Mouse (Mus musculus): ENCODE measurements at regions not wholly inside any gene's neighbourhood (a gene's known extent, or its start where the extent isn't known, plus 50 kb on each side); places are given as distances from the start of the nearest gene placed in this dataset.
"Not testable (repeated sequence)": the region's sequence is repeated elsewhere in the genome, so short reads cannot be mapped to it uniquely, and the experiment has no call there.

- no peak for ATAC-seq (replicated peaks; ENCODE audit: low FRiP score, poor library complexity, severe bottlenecking)
Measured at GRCm38 (mm10) chr10:96238850-96239249, 102.4 kb downstream of the Gm5426 start.

DNA sequence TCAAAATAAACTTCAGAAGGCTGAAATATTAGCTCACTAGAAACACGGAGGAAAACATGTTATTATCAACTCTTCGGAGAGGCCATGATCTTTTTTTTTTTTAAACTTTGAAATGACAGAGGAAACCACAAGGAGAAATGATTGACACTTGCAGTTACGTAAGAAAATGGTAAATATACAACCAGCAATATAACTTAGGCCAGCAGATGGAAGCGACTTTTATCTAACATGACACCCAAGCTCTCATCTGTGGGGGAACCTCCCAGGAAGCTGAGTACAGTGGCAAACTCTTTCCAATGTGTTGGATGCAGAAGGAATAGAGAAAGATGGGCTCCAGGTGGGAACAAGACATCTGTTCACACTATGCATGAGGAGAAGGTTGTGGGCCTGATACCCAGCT lies 104.2 kb downstream of the Gm5426 start:
- no peak for ATAC-seq (replicated peaks; ENCODE audit: low FRiP score, poor library complexity, severe bottlenecking)

GRCm38 (mm10) chr10:96253671-96254070 lies 117.3 kb downstream of the Gm5426 start:
- ATAC-seq (replicated peaks; ENCODE audit: low FRiP score, poor library complexity, severe bottlenecking), result no peak

DNA sequence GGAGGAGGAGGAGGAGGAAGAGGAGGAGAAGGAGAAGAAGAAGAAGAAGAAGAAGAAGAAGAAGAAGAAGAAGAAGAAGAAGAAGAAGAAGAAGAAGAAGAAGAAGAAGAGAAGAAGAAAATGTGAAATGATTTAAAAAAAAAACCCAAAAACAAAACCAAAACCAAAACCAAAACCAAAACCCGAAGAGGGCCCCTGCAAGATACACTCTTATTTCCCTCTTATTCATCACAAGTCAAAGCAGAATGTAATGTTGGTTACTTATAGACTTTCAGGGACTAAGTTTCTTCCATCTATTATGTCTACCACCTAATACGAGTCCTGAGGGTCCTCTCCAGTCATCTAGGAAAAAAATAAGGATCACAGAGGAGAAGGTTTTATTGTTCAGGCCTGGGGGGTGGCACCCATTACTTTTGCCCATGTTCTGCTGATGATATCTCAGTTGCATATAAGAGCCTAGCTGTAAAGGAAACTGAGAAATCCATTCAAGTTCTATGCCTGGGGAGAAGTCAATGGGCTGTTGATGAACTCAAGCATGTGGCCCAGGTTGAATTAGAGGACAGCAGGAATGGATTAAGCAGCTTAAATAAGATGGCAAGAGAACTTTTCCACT lies 118.0 kb downstream of the Gm5426 start:
- ATAC-seq (replicated peaks; ENCODE audit: low FRiP score, poor library complexity, severe bottlenecking), result no peak

DNA sequence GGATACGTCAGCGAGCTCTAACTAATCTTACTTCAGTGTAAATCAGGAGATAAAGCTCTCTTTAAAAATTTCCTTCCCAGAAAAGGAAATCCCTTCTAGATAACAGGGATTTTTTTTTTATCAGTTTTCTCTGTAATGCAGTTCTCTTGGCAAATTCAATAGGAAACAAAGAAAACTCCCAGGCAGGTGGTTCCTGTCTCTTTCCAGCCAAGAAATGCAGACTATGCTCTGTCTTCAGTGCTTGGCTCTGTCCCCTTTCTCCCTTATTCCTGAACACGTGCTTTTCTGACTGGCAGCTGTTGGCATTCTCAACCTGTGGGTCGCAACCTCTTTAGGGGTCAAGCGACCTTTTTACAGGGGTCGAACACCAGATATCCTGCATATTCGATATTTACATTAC lies 121.5 kb downstream of the Gm5426 start:
- no peak for ATAC-seq (replicated peaks; ENCODE audit: low FRiP score, poor library complexity, severe bottlenecking)

- no peak for ATAC-seq (replicated peaks; ENCODE audit: low FRiP score, poor library complexity, severe bottlenecking)
Measured at GRCm38 (mm10) chr10:96259242-96259641, 122.8 kb downstream of the Gm5426 start.

- ATAC-seq (replicated peaks; ENCODE audit: low FRiP score, poor library complexity, severe bottlenecking), result no peak
Measured at GRCm38 (mm10) chr10:96259648-96260047, 123.2 kb downstream of the Gm5426 start.

GRCm38 (mm10) chr10:96263544-96263943 lies 127.1 kb downstream of the Gm5426 start:
- no peak for ATAC-seq (replicated peaks; ENCODE audit: low FRiP score, poor library complexity, severe bottlenecking)

DNA sequence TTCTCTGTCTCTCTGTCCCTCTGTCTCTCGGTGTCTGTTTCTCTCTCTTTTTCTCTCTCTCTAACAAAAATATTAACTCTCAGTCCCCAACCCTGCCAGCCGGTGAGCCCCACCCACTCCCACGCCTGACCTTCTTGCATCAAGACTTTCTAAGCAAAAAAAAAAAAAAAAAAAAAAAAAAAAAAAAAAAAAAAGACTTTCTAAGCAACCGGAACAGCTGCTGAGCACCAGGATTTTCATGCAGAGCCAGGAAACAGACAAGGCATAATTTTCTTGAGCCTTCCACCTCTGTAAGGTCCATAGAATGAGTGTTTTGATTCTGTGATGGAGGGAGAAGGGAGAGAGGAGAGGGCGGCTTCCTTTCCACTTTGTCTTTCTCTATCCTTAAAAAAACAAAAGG lies 128.0 kb downstream of the Gm5426 start:
- no peak for ATAC-seq (replicated peaks; ENCODE audit: low FRiP score, poor library complexity, severe bottlenecking)

- no peak for ATAC-seq (replicated peaks; ENCODE audit: low FRiP score, poor library complexity, severe bottlenecking)
Measured at GRCm38 (mm10) chr10:96264866-96265265, 128.5 kb downstream of the Gm5426 start.

GRCm38 (mm10) chr10:96266100-96266735 lies 129.8 kb downstream of the Gm5426 start:
- ATAC-seq (replicated peaks; ENCODE audit: low FRiP score, poor library complexity, severe bottlenecking), result no peak

DNA sequence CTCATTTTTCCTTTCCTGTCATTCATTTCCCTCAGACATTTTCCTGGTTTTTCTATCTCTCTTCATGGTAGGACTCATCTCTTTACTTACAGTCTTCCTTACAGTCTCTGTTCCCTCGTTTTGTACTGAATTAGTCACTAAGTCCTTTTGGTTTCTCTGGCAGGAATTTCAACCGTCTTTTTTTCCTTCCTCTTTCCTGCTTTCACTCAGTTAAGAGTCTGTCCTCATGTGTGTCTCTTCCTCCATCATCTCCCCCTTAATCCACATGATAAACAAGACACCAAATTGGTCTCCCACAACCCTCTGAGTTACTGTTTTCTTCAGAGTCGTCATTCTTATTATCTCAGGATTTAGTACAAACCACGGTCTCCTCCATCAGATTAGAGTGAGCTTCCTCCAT lies 131.2 kb downstream of the Gm5426 start:
- no peak for ATAC-seq (replicated peaks; ENCODE audit: low FRiP score, poor library complexity, severe bottlenecking)

- no peak for ATAC-seq (replicated peaks; ENCODE audit: low FRiP score, poor library complexity, severe bottlenecking)
Measured at GRCm38 (mm10) chr10:96273607-96274365, 137.4 kb downstream of the Gm5426 start.

DNA sequence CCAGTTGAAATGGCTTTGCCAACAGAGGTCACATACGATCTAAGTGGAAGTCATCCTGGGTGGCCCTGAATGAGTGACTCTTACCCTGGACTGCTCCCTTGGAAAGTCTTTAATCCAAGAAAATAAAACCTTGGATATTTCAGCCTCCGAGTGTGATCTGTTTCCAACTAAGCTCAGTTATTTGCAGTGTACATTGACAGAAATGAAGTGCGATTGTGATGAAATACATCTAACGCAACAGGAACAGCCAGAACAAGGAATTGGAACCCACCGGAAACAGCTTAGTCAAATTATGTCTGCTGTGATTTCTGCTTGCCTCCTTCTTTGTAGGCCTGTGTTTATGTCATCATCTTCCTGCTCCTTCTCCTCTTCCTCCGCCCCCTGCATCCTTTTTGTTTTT lies 143.7 kb downstream of the Gm5426 start:
- ATAC-seq (replicated peaks; ENCODE audit: low FRiP score, poor library complexity, severe bottlenecking), result no peak

DNA sequence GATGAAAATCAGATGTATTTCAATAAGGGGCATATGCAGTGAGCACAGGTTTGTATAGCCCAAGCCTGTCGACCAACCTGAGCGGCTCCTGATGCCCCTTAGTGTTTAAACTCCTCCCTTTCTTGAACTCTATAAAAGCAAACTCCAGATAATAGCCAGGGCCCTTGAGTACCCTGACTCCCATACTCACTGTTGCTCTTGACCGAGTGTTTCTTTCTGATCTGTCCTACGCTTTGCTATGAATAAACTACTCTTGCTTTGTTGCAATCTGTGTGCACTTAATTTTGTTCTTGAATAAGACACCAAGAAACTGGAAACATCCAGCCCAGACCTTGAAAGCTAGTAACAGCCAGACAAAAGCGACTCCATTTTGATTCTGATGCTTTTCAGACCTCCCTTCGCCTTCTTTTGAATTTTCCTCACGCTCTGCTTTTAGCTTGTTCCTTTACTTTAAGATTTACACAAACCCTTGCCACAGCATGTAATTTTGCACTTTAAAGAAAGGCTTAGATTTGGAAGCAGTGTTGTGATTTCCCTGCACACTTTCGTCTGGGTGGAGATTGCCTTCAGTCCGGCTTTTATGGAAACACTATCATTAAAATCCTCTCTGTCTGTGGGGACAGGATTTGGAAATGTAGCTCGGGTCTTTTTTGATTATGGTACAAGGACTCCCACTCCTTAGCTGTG lies 149.1 kb downstream of the Gm5426 start:
- no peak for ATAC-seq (replicated peaks; ENCODE audit: low FRiP score, poor library complexity, severe bottlenecking)

GRCm38 (mm10) chr10:96286094-96286485 lies 149.7 kb downstream of the Gm5426 start:
- ATAC-seq (replicated peaks; ENCODE audit: low FRiP score, poor library complexity, severe bottlenecking), result no peak

DNA sequence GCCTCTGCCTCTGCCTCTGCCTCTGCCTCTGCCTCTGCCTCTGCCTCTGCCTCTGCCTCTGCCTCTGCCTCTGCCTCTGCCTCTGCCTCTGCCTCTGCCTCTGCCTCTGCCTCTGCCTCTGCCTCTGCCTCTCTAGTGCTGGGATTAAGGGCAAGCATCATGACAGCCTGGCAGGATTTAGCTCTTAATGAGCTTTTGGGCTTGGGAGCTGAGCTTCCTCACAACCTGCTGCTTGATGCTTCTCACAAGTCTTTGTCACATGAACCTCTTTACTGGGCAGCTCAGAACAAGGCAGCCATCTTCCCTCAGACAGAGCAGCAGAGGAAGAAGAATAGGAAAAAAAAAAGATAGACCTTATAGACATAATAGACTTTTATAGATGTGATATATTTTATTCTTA lies 152.6 kb downstream of the Gm5426 start:
- not testable (repeated sequence) for ATAC-seq (replicated peaks; ENCODE audit: low FRiP score, poor library complexity, severe bottlenecking)

DNA sequence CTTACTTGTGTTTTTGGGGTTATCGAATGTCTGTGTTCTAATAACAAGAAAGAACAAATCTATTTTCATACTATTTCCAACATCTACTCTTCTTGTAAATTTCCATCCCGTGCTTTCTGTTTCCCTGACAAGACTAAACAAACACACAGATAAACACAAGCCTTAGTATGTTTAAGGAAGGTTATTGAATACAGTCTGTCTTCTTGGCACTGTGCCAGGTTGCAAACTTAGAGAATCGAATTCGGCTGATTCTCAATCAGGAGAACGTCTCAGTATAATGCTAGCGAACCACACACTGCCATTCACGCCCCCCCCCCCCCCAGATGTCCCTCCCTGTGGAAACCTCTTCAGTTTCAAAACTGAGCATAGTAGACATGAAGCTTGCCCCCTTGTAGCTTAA lies 157.2 kb downstream of the Gm5426 start:
- ATAC-seq (replicated peaks; ENCODE audit: low FRiP score, poor library complexity, severe bottlenecking), result no peak

DNA sequence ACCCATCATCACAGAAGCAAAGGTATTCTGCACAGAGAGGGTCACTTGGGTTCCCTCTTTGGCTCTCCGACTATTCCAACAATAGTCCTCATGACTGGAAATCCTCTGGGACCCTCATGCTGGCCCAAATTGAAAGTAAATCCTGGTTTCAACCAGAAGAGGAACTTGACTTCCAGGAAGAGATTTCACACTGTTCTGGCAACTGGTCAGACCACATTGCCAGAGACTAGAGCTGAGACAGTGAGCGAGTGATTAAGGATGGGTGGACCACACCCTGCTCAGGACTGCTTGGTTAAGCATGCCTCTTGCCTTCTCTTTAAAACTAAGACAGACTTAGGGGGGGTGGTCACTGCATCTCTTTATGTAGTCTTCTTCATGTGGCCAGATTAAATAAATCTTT lies 158.3 kb downstream of the Gm5426 start:
- ATAC-seq (replicated peaks; ENCODE audit: low FRiP score, poor library complexity, severe bottlenecking), result no peak

DNA sequence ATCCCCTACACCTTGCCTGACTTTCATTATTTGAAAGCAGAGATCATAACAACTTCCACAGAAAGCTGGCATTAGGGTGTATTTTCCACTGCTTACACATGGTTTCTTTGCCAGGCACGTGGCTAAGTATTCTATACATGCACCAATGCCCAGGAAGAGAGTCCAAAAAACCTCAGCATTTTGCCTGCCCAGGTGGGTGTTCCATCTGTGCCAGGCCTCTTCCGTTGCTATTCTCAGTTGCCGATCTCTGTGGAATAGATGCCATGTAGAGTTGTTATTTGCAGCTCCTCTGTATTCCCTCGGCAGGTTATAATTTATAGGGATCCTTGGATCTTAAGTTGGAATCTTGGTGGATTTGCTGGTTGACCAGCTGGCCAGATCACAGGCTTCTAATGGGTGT lies 161.3 kb downstream of the Gm5426 start:
- ATAC-seq (replicated peaks; ENCODE audit: low FRiP score, poor library complexity, severe bottlenecking), result no peak

DNA sequence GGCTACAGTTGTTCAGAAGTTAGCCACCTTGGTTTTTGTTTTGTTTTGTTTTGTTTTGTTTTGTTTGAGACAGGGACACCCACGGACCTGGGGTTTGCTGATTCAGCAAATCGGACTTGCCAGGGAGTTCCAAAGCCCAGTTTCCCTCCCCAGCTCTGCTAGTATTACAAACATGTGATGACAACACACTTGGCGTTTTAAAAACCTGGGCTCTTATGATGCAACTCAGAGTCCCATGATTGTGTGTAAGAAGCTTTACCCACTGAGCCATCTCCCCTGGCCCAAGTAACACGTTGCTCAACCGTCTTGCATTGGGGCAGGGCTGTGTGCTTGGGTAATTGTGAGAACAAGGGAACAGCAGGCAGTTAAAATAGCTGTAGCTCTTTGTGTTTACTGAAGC lies 162.2 kb downstream of the Gm5426 start:
- no peak for ATAC-seq (replicated peaks; ENCODE audit: low FRiP score, poor library complexity, severe bottlenecking)
